Mouse (Mus musculus) right cerebral cortex, postnatal 4 days (tissue): ENCODE results near the gene Oxnad1.
"Not testable (repeated sequence)": the region's sequence is repeated elsewhere in the genome, so short reads cannot be mapped to it uniquely, and the experiment has no call there.

Experiments used
- DNase-seq: peaks from one replicate; pipeline ENCODE4 v3.0.0-alpha.2; 2022

Oxnad1 gene

DNA sequence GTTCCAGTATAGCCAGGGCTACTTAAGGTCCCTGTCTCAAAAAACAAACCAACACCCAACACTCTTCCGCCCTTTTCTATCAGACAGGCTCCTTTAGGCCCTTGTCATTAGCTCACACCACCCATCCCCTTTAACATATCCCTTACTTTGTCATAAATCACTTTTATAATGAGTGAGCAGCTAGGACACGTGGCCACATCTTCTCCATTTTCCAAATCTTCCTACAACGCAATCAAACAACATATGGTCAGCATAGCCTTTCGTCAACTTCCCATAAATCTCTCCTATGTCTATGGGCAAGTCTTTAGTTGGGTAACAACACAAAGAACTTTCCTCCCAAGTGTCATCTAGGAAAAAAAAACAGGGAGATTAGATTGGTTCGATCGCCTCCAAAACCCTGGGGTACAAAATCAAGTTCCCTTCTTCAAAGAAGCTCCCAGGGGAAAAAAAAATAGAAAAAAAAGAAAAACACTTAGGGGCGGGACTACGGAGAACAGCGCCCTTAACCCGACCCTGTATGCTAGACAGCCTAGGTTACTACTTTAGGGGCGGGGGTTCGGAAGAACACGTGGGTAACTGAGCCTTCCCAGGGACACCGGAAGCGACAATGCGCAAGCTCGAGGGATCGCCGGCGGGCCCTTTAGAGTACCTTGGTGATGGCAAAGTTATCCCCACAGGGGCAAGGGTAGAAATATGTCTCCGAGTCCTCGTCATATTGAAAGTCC lies at the start of gene Oxnad1:
Gene Oxnad1, plus strand, starts transcription at position 614 of the 725 bp plus-strand sequence.
- DNase-seq, result no peak

GRCm38 (mm10) chr14:32036482-32036881 lies 48.7 kb upstream of the Oxnad1 start:
- DNase-seq, result no peak

- no peak for DNase-seq
These were observed 47.4 kb upstream of the Oxnad1 start for GRCm38 (mm10) chr14:32037661-32038252.

DNA sequence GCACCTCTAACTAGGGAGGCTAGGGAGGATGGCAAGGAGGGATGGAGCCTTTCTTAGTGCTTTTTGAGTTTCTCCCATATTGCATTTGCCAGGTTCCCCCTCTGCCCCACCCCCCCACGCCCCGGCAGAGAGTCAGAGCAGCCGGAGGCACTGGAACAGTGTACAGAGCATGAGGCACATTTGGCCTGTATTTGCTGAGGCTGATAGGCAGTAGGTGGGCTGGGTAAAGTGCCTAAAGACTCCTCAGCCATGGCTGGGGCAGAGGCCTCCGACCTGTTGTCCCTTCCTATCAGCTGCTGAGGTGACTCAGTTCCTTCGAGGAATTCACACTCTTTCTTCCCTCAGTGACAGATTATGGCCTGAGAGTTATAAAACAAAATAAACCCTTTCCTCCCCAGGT lies 43.1 kb upstream of the Oxnad1 start:
- no peak for DNase-seq

DNA sequence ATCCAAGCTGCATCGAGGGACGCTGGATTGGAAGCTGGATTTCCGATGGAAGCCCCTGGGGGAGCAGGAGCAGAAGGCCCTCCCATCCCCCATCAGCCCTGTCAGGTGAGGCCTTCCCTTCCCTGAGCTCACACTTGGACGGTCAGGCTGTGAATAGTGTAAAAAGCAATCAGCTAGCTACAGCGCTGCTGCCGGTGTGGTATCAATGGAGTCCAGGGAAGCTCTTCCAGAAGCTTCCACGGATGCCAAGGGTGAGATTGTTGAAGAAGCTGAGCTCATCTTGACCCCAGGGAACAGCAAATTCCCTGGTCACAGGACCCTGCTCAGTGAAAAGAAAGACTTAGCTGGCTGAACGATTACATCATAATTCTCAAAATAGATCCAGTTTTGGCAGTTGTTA lies 38.8 kb upstream of the Oxnad1 start:
- DNase-seq, result no peak

DNA sequence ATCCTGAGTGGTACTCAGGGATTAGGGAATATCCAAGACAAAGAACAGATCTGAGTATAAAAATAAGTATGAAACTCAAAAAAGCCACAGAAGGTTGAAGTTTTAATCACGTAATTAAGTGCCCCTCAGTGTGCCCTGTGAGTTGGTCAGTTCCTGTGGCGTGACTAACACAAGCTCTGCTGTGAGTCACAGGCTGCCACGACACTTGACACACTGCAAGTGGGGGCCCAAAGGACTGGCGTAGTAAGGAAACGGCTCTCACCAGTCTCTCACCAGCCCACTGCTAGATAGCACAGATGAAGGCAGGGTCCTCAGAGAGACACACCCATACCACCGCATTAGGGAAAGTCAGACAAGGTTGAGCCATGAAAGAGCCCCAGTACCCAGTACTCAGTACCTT lies 35.0 kb upstream of the Oxnad1 start:
- no peak for DNase-seq

DNA sequence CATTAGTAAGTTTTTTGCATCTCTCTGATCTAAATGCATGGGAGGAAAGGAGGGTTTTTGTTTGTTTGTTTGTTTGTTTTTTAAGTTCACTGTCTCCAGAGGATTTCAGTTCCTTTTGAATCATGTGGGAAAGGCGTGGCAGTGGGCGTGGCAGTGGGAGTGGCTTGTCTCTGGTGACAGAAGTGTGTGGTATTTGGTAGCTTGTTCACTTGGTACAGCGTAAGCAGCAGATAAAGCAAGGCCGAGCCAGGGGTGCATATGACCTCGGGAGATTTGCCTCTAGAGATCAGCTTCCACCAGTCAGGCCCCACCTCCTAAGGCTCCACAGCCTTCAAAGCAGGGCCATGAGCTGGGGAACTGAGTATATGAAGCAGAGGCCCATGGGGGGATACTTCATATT lies 31.3 kb upstream of the Oxnad1 start:
- no peak for DNase-seq

DNA sequence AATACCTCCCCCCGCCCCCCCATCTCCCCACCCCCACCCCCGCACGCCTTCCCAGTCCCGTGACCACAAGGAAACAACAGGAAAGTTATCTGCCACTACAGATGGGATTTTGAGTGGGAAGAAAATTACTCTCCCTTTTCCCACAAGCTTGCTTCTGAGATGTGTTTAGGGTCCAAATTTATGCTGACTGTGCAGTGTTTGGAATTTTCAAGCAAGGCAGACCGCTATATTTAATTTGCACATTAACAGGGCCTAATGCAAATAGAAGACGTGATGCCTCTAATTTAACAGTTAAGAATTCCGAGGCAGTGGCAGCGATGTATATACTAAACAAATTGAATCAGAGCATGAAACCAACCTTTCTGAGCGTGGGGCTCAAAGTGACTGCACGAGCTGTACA lies 30.4 kb upstream of the Oxnad1 start:
- DNase-seq, result no peak

DNA sequence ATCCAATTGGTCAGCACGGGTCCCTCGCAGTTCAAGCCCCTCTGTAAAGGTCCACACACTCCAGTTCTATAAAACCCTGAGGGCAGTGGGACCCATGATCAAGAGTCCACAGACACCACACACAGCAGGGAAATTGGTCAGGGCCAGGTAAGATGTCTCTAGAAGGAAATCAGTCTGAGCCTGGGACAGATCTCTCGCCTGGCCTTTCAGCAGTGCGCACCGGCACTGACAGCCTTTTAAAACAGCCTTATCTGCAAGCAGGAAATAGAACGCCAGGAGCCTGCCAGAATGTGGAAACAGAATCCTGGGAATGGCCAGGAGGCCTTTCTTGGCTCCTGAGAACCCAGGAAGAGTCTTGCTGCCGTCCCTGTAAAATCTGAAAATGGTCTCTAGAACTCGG lies 29.4 kb upstream of the Oxnad1 start:
- DNase-seq, result no peak

GRCm38 (mm10) chr14:32056675-32057074 lies 28.5 kb upstream of the Oxnad1 start:
- peak; percentile 58 for DNase-seq

- no peak for DNase-seq
These were observed 27.5 kb upstream of the Oxnad1 start for GRCm38 (mm10) chr14:32057664-32058063.

DNA sequence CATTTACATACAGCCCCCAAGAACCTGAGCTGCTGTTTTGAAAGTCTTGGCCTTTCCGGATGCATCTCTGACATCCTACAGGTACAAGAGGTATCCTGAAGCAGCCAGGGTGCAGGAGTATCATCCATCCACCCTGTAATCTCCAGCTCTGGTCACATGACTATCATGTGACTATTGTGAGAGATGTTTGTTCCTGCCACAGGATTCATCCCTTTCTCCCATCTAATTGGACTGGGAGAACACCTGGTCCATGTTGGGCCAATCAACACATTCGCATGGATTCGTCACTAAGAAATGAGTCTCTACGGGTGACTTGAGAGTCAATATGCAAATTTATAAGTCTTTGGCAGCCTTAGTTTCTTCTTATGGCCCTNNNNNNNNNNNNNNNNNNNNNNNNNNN lies 23.8 kb upstream of the Oxnad1 start:
- no peak for DNase-seq

GRCm38 (mm10) chr14:32072807-32073206 lies 12.4 kb upstream of the Oxnad1 start:
- no peak for DNase-seq

DNA sequence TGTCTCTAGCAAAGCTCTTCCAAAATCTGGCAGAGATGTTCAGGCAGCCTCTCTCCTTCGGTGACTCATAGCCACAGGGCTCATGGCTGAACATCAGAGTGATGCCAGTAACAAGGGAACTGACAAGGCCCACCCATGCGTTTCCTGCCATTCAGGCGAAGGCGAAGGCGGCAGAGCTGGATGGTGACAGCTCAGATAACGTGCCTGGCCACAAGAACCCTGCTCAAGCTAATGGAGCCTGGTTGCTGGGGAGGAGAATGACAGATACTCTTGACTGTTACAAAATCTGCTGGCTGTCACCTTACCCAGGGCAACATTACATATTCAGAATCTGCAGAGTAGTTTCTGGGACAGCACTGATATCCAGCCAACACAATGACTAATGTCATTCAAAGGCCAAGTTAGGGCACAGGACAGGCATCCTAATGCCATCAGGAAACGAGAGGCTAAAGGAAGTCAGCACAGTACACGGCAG lies 11.9 kb upstream of the Oxnad1 start:
- DNase-seq, result no peak

GRCm38 (mm10) chr14:32073901-32074300 lies 11.3 kb upstream of the Oxnad1 start:
- no peak for DNase-seq

DNA sequence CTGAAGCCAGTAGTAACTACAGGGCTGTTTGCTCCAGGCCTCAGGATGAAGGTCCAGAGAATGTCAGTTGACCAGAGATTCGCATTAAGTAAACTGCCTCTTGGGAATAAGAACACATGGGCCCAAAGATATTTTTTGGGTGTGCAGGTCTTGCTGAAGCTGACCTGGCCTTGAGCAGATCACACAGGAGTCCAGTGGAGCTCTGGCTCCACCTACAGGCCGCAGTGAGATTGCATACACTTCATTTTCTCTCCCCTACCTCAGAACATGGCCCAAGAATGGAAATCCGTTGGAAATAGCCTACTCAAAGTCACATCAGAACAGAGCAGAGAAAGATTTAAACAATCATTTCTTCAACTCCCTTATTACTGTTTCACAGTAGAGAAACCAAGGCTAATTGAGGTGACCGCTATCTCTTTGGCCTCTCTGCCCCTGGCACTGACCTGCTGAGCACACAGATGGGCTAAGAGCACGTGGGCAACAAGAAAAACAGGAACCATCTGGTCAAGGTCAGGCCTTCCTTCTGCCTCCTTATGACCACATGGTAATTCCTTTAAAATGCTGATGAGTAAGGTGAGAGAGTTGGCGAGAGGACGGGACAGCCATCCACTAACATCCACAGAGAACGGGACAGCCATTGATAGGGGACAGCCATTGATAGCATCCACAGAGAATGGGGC lies 8.1 kb upstream of the Oxnad1 start:
- DNase-seq, result peak; percentile 73

DNA sequence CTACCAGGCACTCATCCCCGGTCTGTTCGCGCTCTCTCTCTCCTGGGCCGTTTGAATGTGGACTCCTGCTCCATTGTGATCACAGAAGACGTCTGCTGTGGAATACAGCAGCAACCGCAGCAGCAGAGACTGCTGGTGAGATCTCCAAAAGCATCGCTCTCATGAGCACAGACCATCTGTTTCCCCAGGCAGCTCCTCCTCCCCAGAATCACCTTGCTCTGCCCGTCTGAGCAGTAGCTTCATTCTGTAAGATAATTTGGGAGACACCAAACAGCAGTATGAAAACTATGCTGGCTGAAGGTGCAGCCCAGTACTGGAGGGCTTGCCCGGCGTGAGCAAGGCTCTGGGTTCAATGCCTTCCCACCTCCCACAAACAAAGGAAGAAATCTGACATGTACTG lies 4.1 kb upstream of the Oxnad1 start:
- DNase-seq, result no peak

DNA sequence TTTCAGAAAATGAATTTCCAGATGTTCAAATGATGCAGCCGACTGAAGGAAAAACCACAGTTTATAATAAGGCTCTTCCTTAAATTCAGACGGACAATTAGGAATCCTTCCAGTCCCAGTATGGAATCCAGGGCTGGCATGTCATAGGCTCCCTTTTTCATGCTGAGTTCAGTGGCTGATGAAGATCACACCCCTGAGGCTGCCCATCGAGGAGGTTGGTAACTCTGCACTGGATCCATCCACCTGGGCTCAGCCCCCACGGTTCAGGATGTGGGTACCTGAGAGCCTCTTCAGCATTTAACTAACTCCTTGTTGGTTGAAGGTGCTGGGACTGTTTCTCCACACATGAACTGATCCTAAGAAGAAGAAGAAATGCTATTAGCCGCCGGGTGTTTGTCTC lies 2.3 kb upstream of the Oxnad1 start:
- DNase-seq, result no peak

DNA sequence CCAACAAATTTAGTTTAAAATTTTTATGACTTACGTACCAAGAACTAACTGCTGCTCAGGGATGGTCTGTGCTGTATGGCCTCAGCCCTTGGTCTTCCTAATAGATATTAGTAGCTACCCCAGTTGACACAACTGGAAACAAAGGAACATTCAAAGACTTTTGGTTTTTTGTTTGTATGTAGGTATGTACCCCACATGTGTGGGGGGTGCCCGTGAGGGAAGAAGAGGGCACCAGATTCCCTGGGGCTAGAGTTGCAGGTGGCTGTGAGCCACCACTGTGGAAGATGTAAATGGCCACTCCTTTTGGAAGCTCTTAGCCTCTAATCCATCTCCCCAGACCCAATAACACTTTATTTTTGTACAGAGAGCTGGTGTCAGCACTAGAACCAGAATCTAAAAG lies 1.7 kb upstream of the Oxnad1 start:
- DNase-seq, result no peak

DNA sequence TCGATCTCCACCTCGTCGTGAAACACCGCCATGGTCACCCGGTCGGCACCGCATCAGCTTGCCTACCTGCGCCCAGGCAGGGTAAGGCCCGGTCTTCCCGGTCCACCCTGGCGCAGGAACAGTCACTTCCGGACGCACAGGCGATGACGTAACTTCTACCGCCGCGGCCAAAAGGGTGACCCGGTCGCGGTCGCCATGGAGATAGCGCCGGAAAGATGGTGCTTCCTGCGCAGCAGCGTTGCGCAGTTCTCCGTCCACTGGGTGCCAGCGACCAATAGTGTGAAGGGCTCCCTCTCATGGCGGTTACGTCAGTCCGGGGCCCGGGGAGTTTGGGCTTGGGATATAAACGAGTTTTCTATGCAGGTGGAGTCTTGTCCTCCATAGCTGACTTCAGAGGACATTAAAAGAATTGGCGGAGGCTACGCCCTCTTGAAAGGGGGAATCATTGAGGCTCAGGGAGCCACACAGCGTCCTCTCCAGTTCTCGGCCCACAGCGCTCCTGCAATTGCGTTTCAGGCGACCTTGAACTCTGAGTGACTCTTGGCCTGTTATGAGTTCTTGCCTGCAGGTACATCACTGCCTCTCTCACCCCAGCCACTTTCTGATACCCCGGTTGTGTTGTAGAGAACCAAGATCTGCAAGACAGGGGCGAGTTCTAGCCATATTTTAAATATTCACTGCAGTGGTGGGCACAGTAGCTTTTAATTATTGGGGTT lies 470 bp downstream of the Oxnad1 start, which contains the start of gene Dph3:
Gene Dph3, minus strand, starts transcription at position 244 of the 716 bp plus-strand sequence.
- peak; percentile 98 for DNase-seq

- no peak for DNase-seq
These were observed 1.1 kb downstream of the Oxnad1 start for GRCm38 (mm10) chr14:32086226-32086625.

DNA sequence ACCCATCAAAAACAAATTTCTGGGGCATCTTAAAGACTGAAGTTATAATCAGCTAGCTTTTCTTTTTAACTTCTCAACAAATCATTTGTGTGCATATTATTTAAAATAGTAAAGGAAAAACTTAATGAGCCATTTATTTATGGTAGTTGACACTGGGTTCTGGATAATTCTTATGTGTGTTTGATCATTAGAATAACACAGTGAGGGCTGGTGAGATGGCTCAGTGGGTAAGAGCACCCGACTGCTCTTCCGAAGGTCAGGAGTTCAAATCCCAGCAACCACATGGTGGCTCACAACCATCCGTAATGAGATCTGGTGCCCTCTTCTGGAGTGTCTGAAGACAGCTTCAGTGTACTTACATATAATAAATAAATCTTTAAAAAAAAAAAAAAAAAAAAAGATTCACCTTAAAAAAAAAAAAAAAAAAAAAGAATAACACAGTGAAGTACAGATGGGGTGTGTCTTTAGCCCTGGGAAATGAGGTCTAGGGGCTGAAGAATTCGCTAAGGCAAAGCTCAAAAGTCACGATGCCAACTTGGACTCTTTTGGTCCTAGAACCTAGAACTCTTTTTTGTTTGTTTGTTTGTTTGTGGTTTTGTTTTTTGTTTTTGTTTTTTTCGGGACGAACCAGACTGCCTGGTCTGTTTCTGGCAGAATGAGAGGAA lies 2.5 kb downstream of the Oxnad1 start:
- DNase-seq, result not testable (repeated sequence)

GRCm38 (mm10) chr14:32091124-32091523 lies 6.0 kb downstream of the Oxnad1 start:
- no peak for DNase-seq
